Mouse (Mus musculus) thymus, postnatal 10 days (tissue): ENCODE measurements around the gene Thop1.
"Not testable (repeated sequence)": the region's sequence is repeated elsewhere in the genome, so short reads cannot be mapped to it uniquely, and the experiment has no call there.

ENCODE experiments used
- DNase-seq, 2 experiments: peaks; one replicate each; pipeline ENCODE4 v3.0.0; 2021; ENCODE audit warnings: low spot score in 2 of 2

Thop1 gene

GRCm38 (mm10) chr10:81069836-81070235, at the start of gene Thop1:
Gene Thop1, plus strand, starts transcription at chr10:81070035.
- DNase-seq: peak; percentile 97

DNA sequence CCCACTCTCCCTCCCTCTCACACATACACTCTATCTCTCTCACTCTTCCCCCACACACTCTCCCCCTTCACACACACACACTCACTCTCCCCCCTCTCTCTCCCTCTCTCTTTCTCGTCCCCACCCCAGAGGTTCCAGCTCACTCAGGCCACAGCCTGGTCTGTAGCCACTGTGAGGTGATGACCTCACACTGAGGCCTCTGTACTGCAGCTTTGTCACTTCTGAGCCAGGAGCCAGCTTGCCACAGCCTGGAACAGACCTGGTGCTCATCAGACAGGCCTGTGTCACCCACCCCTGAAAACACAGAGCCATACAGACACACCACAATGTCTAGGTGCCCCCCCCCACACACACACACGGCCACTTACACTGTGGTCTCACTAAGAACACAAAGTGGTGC, 49.6 kb upstream of the Thop1 start:
- DNase-seq: no peak

DNA sequence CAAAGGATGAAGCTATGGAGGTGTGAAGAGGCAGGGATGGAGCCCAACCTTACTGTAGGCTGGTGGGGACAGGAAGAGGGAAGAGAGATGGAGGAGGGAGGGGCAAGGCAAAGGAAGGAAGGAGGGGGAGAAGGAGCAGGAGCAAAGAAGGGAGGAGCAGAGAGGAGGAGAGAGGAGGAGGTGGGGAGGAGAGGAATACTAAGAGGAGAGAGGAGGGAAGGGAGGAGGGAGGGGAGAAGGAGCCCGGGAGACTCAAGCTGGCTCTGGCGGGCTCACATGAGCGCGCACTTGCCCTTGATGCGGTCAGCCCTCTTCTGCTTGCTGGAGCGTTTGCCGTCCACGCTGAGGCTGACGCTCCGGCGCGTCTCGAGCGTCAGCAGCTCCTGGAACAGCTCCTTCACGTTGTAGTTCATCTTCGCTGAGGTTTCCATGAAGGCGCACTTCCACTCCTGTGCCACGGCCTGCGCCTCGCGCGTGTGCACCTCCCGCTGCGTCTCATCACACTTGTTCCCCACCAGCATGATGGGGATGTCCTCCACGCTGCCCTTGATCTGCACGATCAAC, 48.2 kb upstream of the Thop1 start:
- no peak for DNase-seq

DNA sequence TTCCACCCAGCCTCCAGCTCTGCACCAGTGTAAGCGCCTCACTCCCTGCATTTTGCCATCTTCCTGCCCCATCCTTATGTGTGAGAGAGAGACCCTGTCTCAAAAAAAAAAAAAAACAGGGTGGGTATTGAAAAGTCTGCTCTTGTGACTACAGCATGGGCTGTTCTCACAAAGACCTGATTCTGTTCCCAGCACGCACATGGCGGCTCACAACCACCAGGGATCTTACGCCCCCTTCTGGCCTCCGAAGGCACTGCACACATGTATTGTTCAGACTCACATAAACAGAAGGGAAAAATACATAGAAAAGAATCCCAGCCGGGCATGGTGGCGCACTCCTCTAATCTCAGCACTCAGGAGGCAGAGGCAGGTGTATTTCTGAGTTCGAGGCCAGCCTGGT, 47.1 kb upstream of the Thop1 start:
- DNase-seq: no peak

DNA sequence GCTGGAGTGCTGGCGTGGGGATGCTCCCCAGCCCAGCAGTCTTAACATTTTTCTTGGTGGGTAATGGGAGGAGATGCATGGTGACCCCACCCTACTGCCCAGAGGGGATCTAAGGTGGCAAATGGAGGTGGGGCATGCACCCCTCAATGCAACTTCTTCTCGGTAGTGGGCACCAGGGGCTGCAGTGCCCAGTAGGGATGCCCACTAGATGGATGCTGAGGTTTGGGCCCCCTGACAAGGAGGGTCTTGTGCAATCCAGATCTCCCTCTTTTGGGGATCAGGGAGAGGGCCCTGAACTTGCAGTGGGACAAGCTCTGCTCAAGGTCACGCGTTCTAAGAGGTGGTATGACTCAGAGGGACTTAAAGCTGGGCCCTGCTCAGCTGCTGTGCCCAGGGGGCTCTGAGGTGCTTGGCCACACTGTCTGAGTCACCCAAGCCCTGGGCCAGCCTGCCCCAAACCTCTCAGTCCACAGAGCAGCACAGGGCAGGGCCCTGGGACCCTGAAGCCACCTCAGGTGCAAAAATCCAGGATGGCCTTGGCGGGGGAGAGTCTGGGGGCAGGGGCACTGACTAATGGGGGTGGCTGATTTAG, 45.4 kb upstream of the Thop1 start:
- DNase-seq: no peak

- DNase-seq: no peak
Observed at GRCm38 (mm10) chr10:81025047-81025621, 44.7 kb upstream of the Thop1 start.

- DNase-seq: no peak
Observed at GRCm38 (mm10) chr10:81025639-81026275, 44.1 kb upstream of the Thop1 start, which contains the start of gene Diras1. Gene Diras1, minus strand, starts transcription at chr10:81025662.

DNA sequence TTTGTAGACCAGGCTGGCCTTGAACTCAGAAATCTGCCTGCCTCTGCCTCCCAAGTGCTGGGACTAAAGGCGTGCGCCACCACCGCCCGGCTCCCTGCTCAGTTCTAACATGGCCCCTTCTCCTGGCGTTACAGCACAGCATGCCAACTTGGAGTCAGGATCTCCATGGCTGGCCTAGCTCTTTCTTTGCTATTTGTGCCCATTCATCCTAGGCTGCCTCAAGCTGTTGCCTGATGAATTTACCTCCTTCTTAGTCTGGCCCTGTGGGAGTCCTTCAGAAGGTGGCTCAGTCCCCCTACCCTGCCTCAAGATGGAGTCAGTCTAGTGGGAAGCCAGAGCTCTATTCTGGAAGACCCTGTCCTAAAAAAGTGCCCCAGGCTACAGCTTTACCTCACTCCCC, 43.0 kb upstream of the Thop1 start:
- no peak for DNase-seq

DNA sequence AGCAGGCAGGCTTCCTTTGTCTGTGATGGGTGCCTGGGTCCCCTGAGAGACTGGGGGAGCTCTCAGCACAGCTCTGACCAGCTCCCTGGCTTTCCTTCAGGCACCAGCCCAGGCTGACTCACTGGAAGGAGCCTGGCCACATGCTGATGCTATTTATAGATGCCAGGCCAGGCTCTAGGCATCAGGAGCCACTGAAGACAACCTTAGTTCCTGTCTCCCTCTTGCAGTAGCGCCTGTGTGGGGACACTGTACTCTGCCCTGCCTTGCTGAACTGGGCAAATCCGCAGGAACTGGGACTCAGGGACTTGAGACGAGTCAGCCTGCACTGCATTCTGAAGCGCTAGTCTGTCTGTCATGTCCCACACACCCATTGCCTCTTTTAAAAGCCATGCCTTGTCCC, 42.5 kb upstream of the Thop1 start:
- DNase-seq: no peak

DNA sequence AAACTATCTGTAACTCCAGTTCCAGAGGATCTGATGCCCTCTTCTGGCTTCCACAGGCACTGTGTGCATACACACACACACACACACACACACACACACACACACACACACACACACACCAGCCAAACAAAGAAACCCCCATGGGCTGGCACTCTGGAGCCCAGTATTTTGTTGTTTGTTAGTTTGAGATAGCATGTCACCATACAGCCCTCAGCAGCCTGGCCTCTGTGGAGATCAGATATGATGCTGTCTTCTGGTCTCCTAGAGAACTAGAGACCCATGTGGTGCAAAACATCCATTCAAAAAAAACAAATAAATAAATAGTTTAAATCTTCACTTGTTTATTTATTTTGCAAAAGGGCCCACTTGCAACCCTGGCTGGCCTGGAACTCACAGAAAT, 41.6 kb upstream of the Thop1 start:
- DNase-seq: no peak

DNA sequence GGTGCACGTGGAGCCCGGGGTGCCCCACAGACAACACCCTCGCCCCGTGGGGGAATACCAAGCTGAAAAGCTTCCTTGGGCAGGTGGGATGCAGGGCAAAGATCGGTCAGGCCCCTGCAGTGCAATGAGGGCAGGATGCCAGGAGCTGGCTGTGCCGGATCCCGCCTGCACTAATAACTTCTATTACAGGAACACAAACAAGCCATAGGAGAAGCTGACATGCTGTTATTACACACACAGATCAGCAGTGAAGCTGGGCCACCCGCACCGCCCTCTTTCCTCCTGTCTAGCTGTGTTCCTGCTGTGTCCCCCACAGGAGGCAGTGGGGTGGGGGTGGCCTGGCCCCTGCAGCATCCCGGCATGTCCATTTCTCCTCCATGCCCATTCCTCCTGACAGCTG, 40.8 kb upstream of the Thop1 start:
- DNase-seq: no peak

- DNase-seq: no peak
Observed at GRCm38 (mm10) chr10:81033586-81033985, 36.2 kb upstream of the Thop1 start.

DNA sequence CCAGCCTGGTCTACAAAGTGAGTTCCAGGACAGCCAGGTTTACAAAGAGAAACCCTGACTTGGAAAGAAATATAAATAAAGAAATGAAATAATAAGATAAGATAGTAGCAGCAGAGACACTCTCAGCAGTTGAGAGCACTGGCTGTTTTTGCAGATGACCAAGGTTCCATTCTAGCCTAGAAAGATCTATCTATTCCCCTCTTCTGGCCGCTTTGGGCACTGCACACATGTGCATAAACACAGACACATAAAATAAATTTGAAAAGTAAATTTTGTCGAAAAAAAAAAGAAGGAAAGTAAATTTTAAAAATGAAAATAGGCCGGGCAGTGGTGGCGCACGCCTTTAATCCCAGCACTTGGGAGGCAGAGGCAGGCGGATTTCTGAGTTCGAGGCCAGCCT, 33.6 kb upstream of the Thop1 start:
- no peak for DNase-seq

- DNase-seq: peak; percentile 98 to 99
Observed at GRCm38 (mm10) chr10:81036988-81037580, 32.8 kb upstream of the Thop1 start, which contains the start of gene Slc39a3. Gene Slc39a3, minus strand, starts transcription at chr10:81037426.

DNA sequence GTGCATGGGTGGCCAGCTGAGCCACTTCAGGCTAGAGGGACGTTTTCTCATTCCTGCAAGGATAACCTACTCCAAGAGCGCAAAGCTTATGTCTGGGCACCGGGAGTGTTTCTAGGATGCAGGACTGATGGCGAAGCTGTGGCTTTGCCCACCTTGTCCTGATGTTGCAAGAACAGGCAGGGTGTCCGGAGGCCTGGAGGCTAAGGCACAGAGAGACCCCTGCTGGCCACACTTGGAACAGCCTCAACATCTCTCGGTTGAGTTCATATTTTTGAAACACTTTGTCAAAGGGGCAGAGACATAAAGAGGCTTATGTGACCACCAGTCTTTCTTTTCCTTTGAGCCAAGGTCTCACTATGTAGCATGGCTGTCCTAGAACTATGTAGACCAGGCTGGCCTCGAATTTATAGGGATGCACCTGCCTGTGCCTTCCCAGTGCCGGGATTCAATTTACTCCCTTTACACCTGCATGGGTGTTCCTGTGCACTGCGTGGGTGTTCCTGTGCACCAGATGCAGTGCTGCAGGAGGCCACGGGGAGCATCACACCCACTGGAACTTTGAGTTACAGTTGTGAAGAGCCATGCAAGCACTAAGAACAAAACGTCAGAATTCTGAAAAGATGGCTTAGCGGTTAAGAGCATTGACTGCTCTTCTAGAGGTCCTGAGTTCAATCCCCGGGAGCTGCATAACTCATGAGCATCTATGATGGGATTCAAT, 28.2 kb upstream of the Thop1 start:
- peak; percentile 47 to 76 for DNase-seq

DNA sequence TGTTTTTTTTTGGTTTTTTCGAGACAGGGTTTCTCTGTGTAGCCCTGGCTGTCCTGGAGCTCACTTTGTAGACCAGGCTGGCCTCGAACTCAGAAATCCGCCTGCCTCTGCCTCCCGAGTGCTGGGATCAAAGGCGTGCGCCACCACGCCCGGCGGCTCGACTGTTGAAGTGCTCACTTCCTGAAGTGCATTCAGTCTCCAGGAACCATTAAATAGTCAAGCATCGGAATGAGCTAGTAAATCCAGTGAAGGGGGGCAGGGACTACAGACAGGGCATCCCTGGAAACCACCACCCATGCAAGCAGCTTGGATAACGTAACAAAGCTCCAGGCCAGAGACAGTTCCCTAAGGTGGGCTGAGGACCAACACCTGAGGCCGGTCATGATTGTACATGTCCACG, 24.6 kb upstream of the Thop1 start:
- not testable (repeated sequence) for DNase-seq

GRCm38 (mm10) chr10:81050645-81051044, 19.2 kb upstream of the Thop1 start:
- DNase-seq: peak; percentile 26 to 47

- no peak for DNase-seq
Observed at GRCm38 (mm10) chr10:81051133-81051532, 18.7 kb upstream of the Thop1 start.

DNA sequence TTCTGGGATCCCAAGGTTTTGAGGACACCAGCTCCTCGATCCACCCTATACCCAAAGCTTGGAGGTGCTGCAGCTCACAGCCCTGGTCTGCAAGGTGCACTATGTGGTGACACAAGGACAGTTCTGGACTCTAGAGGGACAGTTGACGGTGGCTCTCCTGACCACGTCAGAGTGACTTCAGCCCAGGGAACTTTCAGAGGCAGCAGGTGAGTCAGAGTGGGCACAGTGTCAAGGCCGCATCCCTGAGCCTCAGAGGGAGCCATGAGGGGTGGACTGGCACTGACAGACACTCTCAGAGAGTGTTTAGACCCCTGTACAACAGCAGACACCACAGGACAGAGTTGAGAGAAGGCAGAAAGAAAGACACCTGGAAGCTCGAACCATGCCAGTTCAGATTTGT, 17.3 kb upstream of the Thop1 start:
- no peak for DNase-seq

DNA sequence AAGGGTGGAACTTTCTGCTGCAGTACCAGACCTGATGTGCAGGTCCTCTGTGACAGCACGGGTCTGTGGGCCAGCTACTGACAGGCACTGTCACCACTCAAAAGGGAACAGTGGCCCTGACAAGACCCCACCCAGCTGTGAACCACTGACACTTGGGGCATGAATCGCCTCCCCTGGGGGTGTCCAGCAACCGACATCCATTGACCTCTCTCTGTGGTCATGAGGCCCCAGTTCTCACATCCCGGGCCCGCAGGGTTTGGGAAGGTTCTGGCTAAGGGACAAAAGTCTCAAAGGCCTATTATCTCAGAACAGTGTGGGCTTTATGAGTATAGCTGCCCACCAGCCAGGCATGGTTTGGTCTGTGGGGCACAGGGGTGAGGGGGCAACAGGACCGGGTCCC, 14.7 kb upstream of the Thop1 start:
- DNase-seq: no peak

- DNase-seq: not testable (repeated sequence)
Observed at GRCm38 (mm10) chr10:81055802-81056340, 14.0 kb upstream of the Thop1 start.
